Mouse (Mus musculus): ENCODE results near the gene Mgat1.

DNA sequence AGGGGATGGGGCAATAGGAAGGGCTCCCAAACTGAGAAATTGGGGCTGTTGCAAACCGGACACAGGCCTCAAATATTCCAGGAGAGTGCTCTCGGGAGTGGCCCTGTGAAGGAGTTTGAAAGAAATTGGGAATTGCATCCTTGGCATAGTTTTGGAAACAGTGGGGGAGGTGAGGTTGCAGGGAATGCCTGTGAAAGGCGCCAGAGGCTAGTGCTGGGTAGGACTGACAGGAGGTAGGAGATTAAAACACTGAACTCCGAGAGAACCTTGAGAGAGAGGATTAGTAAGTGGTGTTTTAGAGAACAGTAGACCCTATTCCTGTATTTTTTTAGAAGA, 572 bp downstream of the Mgat1 start:
- TF ChIP-seq CTCF (conservative IDR thresholded peaks at IDR 0.05; ENCODE audit: low read length) (no peak), POU5F1 (IDR thresholded peaks at IDR 0.05; ENCODE audit: borderline replicate concordance, low read length) (no peak), NANOG (IDR thresholded peaks at IDR 0.05; ENCODE audit: borderline replicate concordance, low read length) (no peak)
